Mouse (Mus musculus): ENCODE results near the gene Ppp1r11. TPM values are rescaled to one million over a fixed set of nuclear protein-coding genes. Genes with fewer than 3 reads are reported as not detected.

Ppp1r11 gene
- polyA plus RNA-seq, 1 experiment from 2014 or later = 123 TPM

GRCm38 (mm10) chr17:36931806-36932205, 19.7 kb downstream of the Ppp1r11 start:
- DNase-seq = peak; percentile 32
- Histone ChIP-seq H3K4me3 (ENCODE audit: low read depth, low read length) (no peak overlapping the region), H3K9me3 (ENCODE audit: low read depth, low read length) (no peaks in the 10 kb centered on the region), H3K9ac (no peak overlapping the region), H3K4me2 (no peak overlapping the region), H3K4me1 (ENCODE audit: insufficient read depth) (no peaks in the 10 kb centered on the region), H3K27me3 (ENCODE audit: insufficient read depth, low read length) (0 out of 2 replicates have a peak, but pooled peaks cover 5% of the 10 kb centered on the region), H3K36me3 (ENCODE audit: insufficient read depth) (no peaks in the 10 kb centered on the region), H3K27ac (ENCODE audit: low read depth) (no peak overlapping the region)
- ATAC-seq (ENCODE audit: insufficient read depth) = no peak
- WGBS = 40% methylated on average over 2 of the region's 2 CpGs
- TF ChIP-seq CTCF (IDR thresholded peaks at IDR 0.05; ENCODE audit: low read depth) = no peak

GRCm38 (mm10) chr17:36931130-36931529, 20.4 kb downstream of the Ppp1r11 start:
- ATAC-seq (ENCODE audit: insufficient read depth) = no peak
- H3K4me2 ChIP-seq = no peak overlapping the region
- 0 out of 2 replicates have a peak, but pooled peaks cover 5% of the 10 kb centered on the region for H3K27me3 ChIP-seq (ENCODE audit: insufficient read depth, low read length)
- H3K4me1 ChIP-seq (ENCODE audit: insufficient read depth) = no peaks in the 10 kb centered on the region
- 72% methylated on average over 4 of the region's 4 CpGs for WGBS
- no peak overlapping the region for H3K27ac ChIP-seq (ENCODE audit: low read depth)
- H3K36me3 ChIP-seq (ENCODE audit: insufficient read depth) = no peaks in the 10 kb centered on the region
- no peak overlapping the region for H3K9ac ChIP-seq
- no peak for DNase-seq
- no peaks in the 10 kb centered on the region for H3K9me3 ChIP-seq (ENCODE audit: low read depth, low read length)
- TF ChIP-seq CTCF (IDR thresholded peaks at IDR 0.05; ENCODE audit: low read depth) = no peak
- H3K4me3 ChIP-seq (ENCODE audit: low read depth, low read length) = no peak overlapping the region

- ATAC-seq (ENCODE audit: insufficient read depth) (no peak), DNase-seq (no peak)
- Histone ChIP-seq H3K4me2 (no peak overlapping the region), H3K9me3 (ENCODE audit: low read depth, low read length) (no peaks in the 10 kb centered on the region), H3K4me1 (ENCODE audit: insufficient read depth) (no peaks in the 10 kb centered on the region), H3K36me3 (ENCODE audit: insufficient read depth) (no peaks in the 10 kb centered on the region), H3K4me3 (ENCODE audit: low read depth, low read length) (no peak overlapping the region), H3K27ac (ENCODE audit: low read depth) (no peak overlapping the region), H3K27me3 (ENCODE audit: insufficient read depth, low read length) (no peaks in the 10 kb centered on the region), H3K9ac (no peak overlapping the region)
- WGBS = 59% methylated on average over 6 of the region's 6 CpGs
- TF ChIP-seq CTCF (IDR thresholded peaks at IDR 0.05; ENCODE audit: low read depth) = no peak
Measured at GRCm38 (mm10) chr17:36930233-36930632, 21.3 kb downstream of the Ppp1r11 start.

- ATAC-seq (ENCODE audit: insufficient read depth) (no peak), DNase-seq (no peak)
- no peak for TF ChIP-seq CTCF (IDR thresholded peaks at IDR 0.05; ENCODE audit: low read depth)
- 66% methylated on average over 12 of the region's 12 CpGs for WGBS
- Histone ChIP-seq H3K4me3 (ENCODE audit: low read depth, low read length) (no peak overlapping the region), H3K27me3 (ENCODE audit: insufficient read depth, low read length) (no peaks in the 10 kb centered on the region), H3K4me1 (ENCODE audit: insufficient read depth) (no peaks in the 10 kb centered on the region), H3K4me2 (no peak overlapping the region), H3K27ac (ENCODE audit: low read depth) (no peak overlapping the region), H3K36me3 (ENCODE audit: insufficient read depth) (no peaks in the 10 kb centered on the region), H3K9me3 (ENCODE audit: low read depth, low read length) (no peaks in the 10 kb centered on the region), H3K9ac (no peak overlapping the region)
Measured at GRCm38 (mm10) chr17:36929236-36929932, 22.2 kb downstream of the Ppp1r11 start.

GRCm38 (mm10) chr17:36927496-36928120, 23.9 kb downstream of the Ppp1r11 start:
- H3K4me3 ChIP-seq (ENCODE audit: low read depth, low read length) = no peak overlapping the region
- DNase-seq = no peak
- no peaks in the 10 kb centered on the region for H3K9me3 ChIP-seq (ENCODE audit: low read depth, low read length)
- no peaks in the 10 kb centered on the region for H3K4me1 ChIP-seq (ENCODE audit: insufficient read depth)
- H3K36me3 ChIP-seq (ENCODE audit: insufficient read depth) = no peaks in the 10 kb centered on the region
- 25% methylated on average over 10 of the region's 10 CpGs for WGBS
- no peak for ATAC-seq (ENCODE audit: insufficient read depth)
- TF ChIP-seq CTCF (IDR thresholded peaks at IDR 0.05; ENCODE audit: low read depth) = no peak
- no peak overlapping the region for H3K27ac ChIP-seq (ENCODE audit: low read depth)
- H3K4me2 ChIP-seq = no peak overlapping the region
- H3K27me3 ChIP-seq (ENCODE audit: insufficient read depth, low read length) = no peaks in the 10 kb centered on the region
- H3K9ac ChIP-seq = no peak overlapping the region

- no peak overlapping the region for H3K4me2 ChIP-seq
- no peak overlapping the region for H3K4me3 ChIP-seq (ENCODE audit: low read depth, low read length)
- TF ChIP-seq CTCF (IDR thresholded peaks at IDR 0.05; ENCODE audit: low read depth) = no peak
- no peak for ATAC-seq (ENCODE audit: insufficient read depth)
- 55% methylated on average over 4 of the region's 4 CpGs for WGBS
- H3K9me3 ChIP-seq (ENCODE audit: low read depth, low read length) = no peaks in the 10 kb centered on the region
- H3K9ac ChIP-seq = no peak overlapping the region
- H3K4me1 ChIP-seq (ENCODE audit: insufficient read depth) = no peaks in the 10 kb centered on the region
- no peak overlapping the region for H3K27ac ChIP-seq (ENCODE audit: low read depth)
- DNase-seq = no peak
- no peaks in the 10 kb centered on the region for H3K27me3 ChIP-seq (ENCODE audit: insufficient read depth, low read length)
- no peaks in the 10 kb centered on the region for H3K36me3 ChIP-seq (ENCODE audit: insufficient read depth)
Measured at GRCm38 (mm10) chr17:36923491-36923890, 28.1 kb downstream of the Ppp1r11 start.

GRCm38 (mm10) chr17:36922715-36923114, 28.8 kb downstream of the Ppp1r11 start:
- H3K27me3 ChIP-seq (ENCODE audit: insufficient read depth, low read length) = no peaks in the 10 kb centered on the region
- no peak for ATAC-seq (ENCODE audit: insufficient read depth)
- 77% methylated on average over 4 of the region's 4 CpGs for WGBS
- no peak for TF ChIP-seq CTCF (IDR thresholded peaks at IDR 0.05; ENCODE audit: low read depth)
- no peaks in the 10 kb centered on the region for H3K4me1 ChIP-seq (ENCODE audit: insufficient read depth)
- no peak overlapping the region for H3K4me2 ChIP-seq
- no peak overlapping the region for H3K4me3 ChIP-seq (ENCODE audit: low read depth, low read length)
- DNase-seq = no peak
- no peak overlapping the region for H3K27ac ChIP-seq (ENCODE audit: low read depth)
- H3K9ac ChIP-seq = no peak overlapping the region
- H3K36me3 ChIP-seq (ENCODE audit: insufficient read depth) = no peaks in the 10 kb centered on the region
- no peaks in the 10 kb centered on the region for H3K9me3 ChIP-seq (ENCODE audit: low read depth, low read length)

Data from lung, embryonic 14.5 days (tissue).